Mouse (Mus musculus) kidney, embryonic 15.5 days (tissue): Measurements from ENCODE around the gene Ptprd. TPM values are rescaled to one million over a fixed set of nuclear protein-coding genes. Genes with fewer than 3 reads are reported as not detected.
"Not testable (repeated sequence)": the region's sequence is repeated elsewhere in the genome, so short reads cannot be mapped to it uniquely, and the experiment has no call there.

Experiments
- ATAC-seq: fragments of 200-750 bp; cut with Nextera tagmentation; replicated peaks from 2 replicates; pipeline ENCODE4 v1.8.0; 2017; ENCODE audit warnings: moderate TSS enrichment; ENCODE audit not compliant: low FRiP score
- H3K27ac ChIP-seq: fragments of 300-500 bp; sonication (generic); 2 replicates; pipeline ENCODE4 v1.5.1; 2015; ENCODE audit warnings: mild to moderate bottlenecking, inconsistent platforms
- H3K27me3 ChIP-seq: fragments of 300-500 bp; sonication (generic); 2 replicates; pipeline ENCODE4 v1.6.1; 2015; ENCODE audit warnings: inconsistent platforms
- H3K36me3 ChIP-seq: fragments of 300-500 bp; sonication (generic); 2 replicates; pipeline ENCODE4 v1.6.1; 2015; ENCODE audit warnings: inconsistent platforms
- H3K4me1 ChIP-seq: fragments of 300-500 bp; sonication (generic); 2 replicates; pipeline ENCODE4 v1.6.1; 2015; ENCODE audit warnings: inconsistent platforms
- H3K4me2 ChIP-seq: fragments of 300-500 bp; sonication (generic); 2 replicates; pipeline ENCODE4 v1.6.1; 2015; ENCODE audit warnings: moderate library complexity, mild to moderate bottlenecking, inconsistent platforms
- H3K4me3 ChIP-seq: fragments of 300-500 bp; sonication (generic); replicated peaks from 2 replicates; pipeline ENCODE4 v1.5.1; 2015; ENCODE audit warnings: mild to moderate bottlenecking, inconsistent platforms
- H3K9ac ChIP-seq: fragments of 300-500 bp; sonication (generic); 2 replicates; pipeline ENCODE4 v1.6.1; 2015; ENCODE audit warnings: mild to moderate bottlenecking, inconsistent platforms
- H3K9me3 ChIP-seq: fragments of 300-500 bp; sonication (generic); replicated peaks from 2 replicates; pipeline ENCODE4 v1.6.1; 2016; ENCODE audit warnings: inconsistent platforms
- WGBS: fragments of 180-500 bp; shearing (Covaris S2); methylation state at CpG from one replicate; pipeline ENCODE4 v1.1.7; 2015; ENCODE audit warnings: mixed read lengths; 5-methylcytosine and 5-hydroxymethylcytosine counted together
- polyA plus RNA-seq: library from polyadenylated mRNA; unstranded; fragments of >200 nt; fragmentation: Nextera tagmentation; extraction: Ambion mirVana; gene quantifications from 2 replicates; pipeline ENCODE4 v1.2.1, GENCODE M21; 2015

Gene Ptprd
- polyA plus RNA-seq, 1 experiment from 2014 or later, result 21.6 TPM

- Histone ChIP-seq H3K9me3 (no peaks in the 10 kb centered on the region), H3K4me3 (peak overlapping the region; percentile 92), H3K27me3 (no peaks in the 10 kb centered on the region), H3K4me2 (peak overlapping the region; percentile 90), H3K9ac (peak overlapping the region; percentile 93), H3K4me1 (peaks cover 18% of the 10 kb centered on the region), H3K36me3 (no peaks in the 10 kb centered on the region), H3K27ac (peak overlapping the region; percentile 97)
- WGBS, result under 1% methylated on average over 24 of the region's 24 CpGs
- ATAC-seq, result no peak
These were observed 1762.9 kb downstream of the Ptprd start for GRCm38 (mm10) chr4:76448678-76449465.

DNA sequence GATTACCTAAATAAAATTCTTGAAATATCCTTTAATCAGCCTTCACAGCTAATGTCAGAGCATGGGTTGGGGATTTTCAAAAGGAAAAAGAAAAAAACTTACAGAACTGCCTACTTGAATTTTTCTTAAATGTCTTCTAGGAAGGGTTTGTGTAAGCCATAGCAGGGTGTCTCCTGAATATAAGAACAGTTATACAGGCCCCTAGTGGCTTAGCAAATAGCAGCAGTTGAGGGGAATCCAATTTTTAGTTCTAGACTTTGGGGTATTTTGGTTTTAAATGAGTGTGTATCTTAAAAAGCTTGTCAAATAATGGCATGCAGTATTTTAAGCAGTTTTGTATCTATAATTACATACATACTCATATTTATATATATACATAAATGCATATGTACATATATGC, 1764.4 kb downstream of the Ptprd start:
- Histone ChIP-seq H3K4me3 (peak overlapping the region; percentile 92), H3K36me3 (no peaks in the 10 kb centered on the region), H3K9me3 (no peaks in the 10 kb centered on the region), H3K27ac (no peak overlapping the region), H3K27me3 (no peaks in the 10 kb centered on the region), H3K9ac (no peak overlapping the region), H3K4me1 (peaks cover 24% of the 10 kb centered on the region), H3K4me2 (peak overlapping the region; percentile 90)
- ATAC-seq, result no peak

- no peak overlapping the region for H3K9ac ChIP-seq
- no peaks in the 10 kb centered on the region for H3K27me3 ChIP-seq
- no peak overlapping the region for H3K4me3 ChIP-seq
- no peaks in the 10 kb centered on the region for H3K36me3 ChIP-seq
- no peak for ATAC-seq
- peaks cover 21% of the 10 kb centered on the region for H3K4me1 ChIP-seq
- H3K27ac ChIP-seq, result no peak overlapping the region
- H3K9me3 ChIP-seq, result no peaks in the 10 kb centered on the region
- H3K4me2 ChIP-seq, result peak overlapping the region; percentile 16; the same call in 1 of the 2 replicates
- WGBS, result 40% methylated on average over 4 of the region's 4 CpGs
These were observed 1767.0 kb downstream of the Ptprd start for GRCm38 (mm10) chr4:76444778-76445177.

DNA sequence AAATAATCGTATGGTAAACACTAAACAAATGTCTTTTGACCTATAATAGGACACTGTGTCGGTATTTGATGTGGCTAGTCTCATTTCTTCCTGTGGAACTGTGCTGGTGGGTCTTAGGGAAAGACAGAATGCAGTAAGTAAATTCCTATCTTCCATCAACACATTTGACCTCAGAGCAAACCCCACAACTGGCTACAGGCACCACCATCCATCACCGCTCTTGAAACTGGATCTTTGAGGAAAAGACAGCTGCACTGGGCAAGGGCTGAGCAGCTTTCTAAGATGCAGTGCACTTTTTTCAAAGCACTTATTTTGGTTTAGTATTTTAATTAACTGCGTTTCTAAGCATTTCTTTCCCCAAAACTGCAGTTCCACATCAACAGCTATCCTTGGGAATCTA, 1768.2 kb downstream of the Ptprd start:
- H3K9me3 ChIP-seq, result no peaks in the 10 kb centered on the region
- H3K27me3 ChIP-seq, result no peaks in the 10 kb centered on the region
- H3K27ac ChIP-seq, result no peak overlapping the region
- no peak overlapping the region for H3K4me2 ChIP-seq
- ATAC-seq, result no peak
- WGBS, result 30% methylated on average over 4 of the region's 4 CpGs
- no peak overlapping the region for H3K9ac ChIP-seq
- H3K36me3 ChIP-seq, result no peaks in the 10 kb centered on the region
- H3K4me3 ChIP-seq, result no peak overlapping the region
- H3K4me1 ChIP-seq, result peaks cover 26% of the 10 kb centered on the region

GRCm38 (mm10) chr4:76440791-76441364, 1770.9 kb downstream of the Ptprd start:
- H3K9me3 ChIP-seq, result no peaks in the 10 kb centered on the region
- H3K4me3 ChIP-seq, result no peak overlapping the region
- 38% methylated on average over 6 of the region's 6 CpGs for WGBS
- H3K27me3 ChIP-seq, result no peaks in the 10 kb centered on the region
- no peaks in the 10 kb centered on the region for H3K36me3 ChIP-seq
- peaks cover 27% of the 10 kb centered on the region for H3K4me1 ChIP-seq
- H3K27ac ChIP-seq, result no peak overlapping the region
- H3K4me2 ChIP-seq, result no peak overlapping the region
- no peak overlapping the region for H3K9ac ChIP-seq
- no peak for ATAC-seq

DNA sequence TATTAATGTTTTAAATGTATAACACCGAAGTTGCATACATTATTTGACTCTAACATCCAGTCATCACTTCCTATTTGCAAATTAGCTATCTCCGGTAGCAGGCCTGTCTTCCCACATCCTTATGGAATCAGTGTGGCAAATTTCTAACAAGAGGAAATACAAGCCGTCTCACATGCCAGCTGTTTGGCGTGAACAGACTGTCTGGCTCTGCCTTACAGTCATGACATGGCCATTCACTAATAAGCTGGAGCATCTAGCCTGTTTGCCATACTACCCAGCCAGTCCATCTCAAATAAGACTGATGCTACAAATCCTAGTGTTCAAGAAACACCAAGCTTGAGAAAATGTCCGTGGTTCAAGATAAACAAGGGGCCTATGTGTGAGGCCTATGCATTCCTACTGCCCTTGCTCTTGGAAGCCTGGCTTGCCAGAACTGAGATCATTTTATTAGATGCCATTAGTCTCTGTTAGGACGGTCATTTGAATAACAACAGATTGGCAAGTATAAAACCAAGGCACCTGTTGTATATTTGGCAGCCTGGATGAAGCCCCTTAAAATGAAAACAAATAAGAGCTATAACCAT, 1773.2 kb downstream of the Ptprd start:
- H3K4me3 ChIP-seq, result no peak overlapping the region
- ATAC-seq, result no peak
- no peaks in the 10 kb centered on the region for H3K36me3 ChIP-seq
- peaks cover 15% of the 10 kb centered on the region for H3K4me1 ChIP-seq
- no peaks in the 10 kb centered on the region for H3K9me3 ChIP-seq
- no peak overlapping the region for H3K27ac ChIP-seq
- no peak overlapping the region for H3K9ac ChIP-seq
- no peaks in the 10 kb centered on the region for H3K27me3 ChIP-seq
- no peak overlapping the region for H3K4me2 ChIP-seq
- WGBS, result 61% methylated on average over 6 of the region's 6 CpGs

DNA sequence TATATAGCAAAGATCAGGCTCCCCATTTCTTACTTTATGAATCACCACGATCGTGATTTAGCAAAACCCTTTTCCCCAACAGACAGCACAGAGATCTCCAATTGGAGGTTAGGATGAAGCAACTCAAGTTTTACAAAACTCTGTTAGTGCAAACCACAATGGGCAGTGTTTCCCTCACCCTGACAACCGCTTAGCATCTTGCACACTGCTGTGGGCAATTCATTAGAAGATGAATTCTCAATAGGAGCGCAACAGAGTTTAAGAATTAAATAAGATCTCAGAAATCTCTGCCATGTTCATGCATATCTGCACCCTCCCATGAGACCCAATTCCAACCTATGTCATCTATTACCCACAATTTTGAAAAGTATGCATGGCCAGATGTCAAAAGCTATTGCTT, 1773.7 kb downstream of the Ptprd start:
- 91% methylated on average over 4 of the region's 4 CpGs for WGBS
- H3K36me3 ChIP-seq, result no peaks in the 10 kb centered on the region
- no peak overlapping the region for H3K4me2 ChIP-seq
- no peaks in the 10 kb centered on the region for H3K27me3 ChIP-seq
- H3K9me3 ChIP-seq, result no peaks in the 10 kb centered on the region
- peaks cover 11% of the 10 kb centered on the region for H3K4me1 ChIP-seq
- no peak for ATAC-seq
- no peak overlapping the region for H3K9ac ChIP-seq
- H3K4me3 ChIP-seq, result no peak overlapping the region
- H3K27ac ChIP-seq, result no peak overlapping the region

DNA sequence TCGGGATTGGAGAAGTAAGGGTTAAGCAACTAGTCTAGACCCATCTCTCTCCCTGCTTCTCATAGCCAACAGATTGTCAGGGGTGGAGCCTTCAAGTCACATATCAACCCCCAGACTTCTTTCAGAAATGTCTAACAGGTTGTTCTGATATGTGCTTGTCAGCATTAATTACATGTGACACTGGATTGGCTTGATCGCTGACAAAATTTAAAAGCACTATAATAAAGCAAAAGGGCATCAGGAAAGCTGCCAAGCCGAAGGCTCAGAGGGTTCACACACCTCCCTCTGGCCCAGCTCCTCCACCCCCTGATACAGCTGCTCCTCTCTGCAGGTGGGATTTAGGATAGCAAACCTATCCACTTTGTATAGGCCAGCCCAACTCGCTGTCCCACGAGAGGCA, 1775.8 kb downstream of the Ptprd start:
- ATAC-seq, result no peak
- H3K9ac ChIP-seq, result no peak overlapping the region
- no peak overlapping the region for H3K27ac ChIP-seq
- 66% methylated on average over 5 of the region's 5 CpGs for WGBS
- H3K36me3 ChIP-seq, result no peaks in the 10 kb centered on the region
- H3K27me3 ChIP-seq, result no peaks in the 10 kb centered on the region
- H3K4me3 ChIP-seq, result no peak overlapping the region
- H3K4me2 ChIP-seq, result no peak overlapping the region
- peaks cover 9% of the 10 kb centered on the region for H3K4me1 ChIP-seq
- no peaks in the 10 kb centered on the region for H3K9me3 ChIP-seq

- peaks cover 9% of the 10 kb centered on the region for H3K4me1 ChIP-seq
- H3K4me3 ChIP-seq, result no peak overlapping the region
- 0 out of 2 replicates have a peak, but pooled peaks have one; percentile 29 for ATAC-seq
- peak overlapping the region; percentile 23; the same call in 1 of the 2 replicates for H3K27ac ChIP-seq
- H3K27me3 ChIP-seq, result no peaks in the 10 kb centered on the region
- 37% methylated on average over 3 of the region's 3 CpGs for WGBS
- H3K4me2 ChIP-seq, result no peak overlapping the region
- no peak overlapping the region for H3K9ac ChIP-seq
- no peaks in the 10 kb centered on the region for H3K9me3 ChIP-seq
- no peaks in the 10 kb centered on the region for H3K36me3 ChIP-seq
These were observed 1782.0 kb downstream of the Ptprd start for GRCm38 (mm10) chr4:76429769-76430168.

DNA sequence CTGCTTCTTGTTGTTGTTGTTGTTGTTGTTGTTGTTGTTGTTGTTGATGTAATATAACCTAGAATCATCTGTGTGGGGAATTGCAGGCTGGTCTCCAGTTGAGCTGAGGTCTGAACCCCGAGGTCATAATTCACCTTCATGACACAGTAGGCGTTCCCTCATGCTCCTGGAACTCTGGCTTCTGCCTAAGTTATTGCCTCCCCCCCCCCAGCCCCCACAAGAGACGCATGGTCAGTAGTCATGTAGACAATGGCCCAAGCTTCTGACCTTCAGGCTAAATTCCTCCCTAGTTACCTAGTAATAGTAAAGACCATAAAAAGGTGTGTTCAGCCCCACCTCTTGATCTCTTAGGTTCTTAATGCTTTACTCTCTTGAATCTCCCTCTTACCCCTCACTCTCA, 1784.7 kb downstream of the Ptprd start:
- H3K36me3 ChIP-seq, H3K4me2 ChIP-seq, H3K27me3 ChIP-seq, H3K4me3 ChIP-seq, H3K9ac ChIP-seq, H3K9me3 ChIP-seq, ATAC-seq, H3K27ac ChIP-seq: not testable (repeated sequence)
- peaks cover 15% of the 10 kb centered on the region for H3K4me1 ChIP-seq
- WGBS, result 62% methylated on average over 3 of the region's 3 CpGs

GRCm38 (mm10) chr4:76425230-76425575, 1786.6 kb downstream of the Ptprd start:
- no peak for ATAC-seq
- Histone ChIP-seq H3K27me3 (no peaks in the 10 kb centered on the region), H3K36me3 (no peaks in the 10 kb centered on the region), H3K9ac (no peak overlapping the region), H3K4me2 (no peak overlapping the region), H3K4me1 (peaks cover 15% of the 10 kb centered on the region), H3K9me3 (no peaks in the 10 kb centered on the region), H3K27ac (0 out of 2 replicates have a peak overlapping the region, but pooled peaks have one; percentile 22), H3K4me3 (no peak overlapping the region)
- WGBS, result 88% methylated on average over 2 of the region's 2 CpGs
